Mouse (Mus musculus) liver, postnatal 0 days (tissue): ENCODE results near the gene Snap29. TPM values are rescaled to one million over a fixed set of nuclear protein-coding genes. Genes with fewer than 3 reads are reported as not detected.

Experiments used
- ATAC-seq: fragments of 200-750 bp; cut with Nextera tagmentation; 2 replicates; pipeline ENCODE4 v1.8.0; 2017; ENCODE audit warnings: mild to moderate bottlenecking, moderate library complexity
- DNase-seq: peaks from one replicate; pipeline ENCODE4 v3.0.0-alpha.2; 2016
- H3K27ac ChIP-seq: fragments of 300-500 bp; sonication (generic); 2 replicates; pipeline ENCODE4 v1.5.1; 2014; ENCODE audit warnings: antibody characterized with exemption, moderate library complexity, mild to moderate bottlenecking, low read depth
- H3K27me3 ChIP-seq: fragments of 300-500 bp; sonication (generic); 2 replicates; pipeline ENCODE4 v1.6.1; 2014; ENCODE audit warnings: low read length, control low read depth, mixed read lengths; ENCODE audit not compliant: insufficient read depth
- H3K36me3 ChIP-seq: fragments of 300-500 bp; sonication (generic); replicated peaks from 2 replicates; pipeline ENCODE4 v1.6.1; 2014; ENCODE audit warnings: mild to moderate bottlenecking, control low read depth, low read length, moderate library complexity, mixed read lengths; ENCODE audit not compliant: insufficient read depth
- H3K4me1 ChIP-seq: fragments of 300-500 bp; sonication (generic); 2 replicates; pipeline ENCODE4 v1.6.1; 2014; ENCODE audit warnings: antibody characterized with exemption, mild to moderate bottlenecking, control low read depth; ENCODE audit not compliant: insufficient read depth
- H3K4me2 ChIP-seq: fragments of 300-500 bp; sonication (generic); 2 replicates; pipeline ENCODE4 v1.6.1; 2014; ENCODE audit warnings: low read depth, mild to moderate bottlenecking, low read length, moderate library complexity, mixed read lengths
- H3K4me3 ChIP-seq: fragments of 300-500 bp; sonication (generic); 2 replicates; pipeline ENCODE4 v1.5.1; 2014; ENCODE audit warnings: low read depth, low read length
- H3K9ac ChIP-seq: fragments of 300-500 bp; sonication (generic); replicated peaks from 2 replicates; pipeline ENCODE4 v1.6.1; 2014; ENCODE audit warnings: mild to moderate bottlenecking, moderate library complexity
- H3K9me3 ChIP-seq: fragments of 300-500 bp; sonication (generic); 2 replicates; pipeline ENCODE4 v1.6.1; 2016; ENCODE audit warnings: mild to moderate bottlenecking, control low read depth, low read length, mixed read lengths
- CTCF ChIP-seq: sonication (generic); IDR thresholded peaks from 2 replicates; pipeline ENCODE4 v1.5.1; 2016; ENCODE audit warnings: antibody characterized with exemption, low read depth
- EP300 ChIP-seq: IDR thresholded peaks from 2 replicates; pipeline ENCODE4 v1.6.1; 2016; ENCODE audit warnings: antibody characterized with exemption, low read depth, mild to moderate bottlenecking
- WGBS: fragments of 180-500 bp; shearing (Covaris S2); extraction: QIAGEN DNeasy Blood & Tissue Kit; methylation state at CpG from one replicate; pipeline ENCODE4 v1.1.7; 2014; ENCODE audit not compliant: insufficient replicate concordance; 5-methylcytosine and 5-hydroxymethylcytosine counted together
- polyA plus RNA-seq: library from polyadenylated mRNA; unstranded; fragments of >200 nt; fragmentation: Nextera tagmentation; extraction: Ambion mirVana; gene quantifications from 2 replicates; pipeline ENCODE4 v1.2.1, GENCODE M21; 2015

The Snap29 gene
- polyA plus RNA-seq, 1 experiment from 2014 or later, result 7.2 TPM

- 57% methylated on average over 4 of the region's 4 CpGs for WGBS
- Histone ChIP-seq H3K4me1 (peaks cover 7% of the 10 kb centered on the region; the same call in 1 of the 2 replicates), H3K36me3 (peaks cover 26% of the 10 kb centered on the region), H3K27ac (no peak overlapping the region), H3K9me3 (no peaks in the 10 kb centered on the region), H3K9ac (no peak overlapping the region), H3K27me3 (no peaks in the 10 kb centered on the region), H3K4me2 (no peak overlapping the region), H3K4me3 (no peak overlapping the region)
- ATAC-seq, result no peak
- TF ChIP-seq CTCF, result no peak
- no peak for TF ChIP-seq EP300
- DNase-seq, result no peak
Measured at GRCm38 (mm10) chr16:17478331-17478943, 72.7 kb downstream of the Snap29 start.

Other genes starting within 250 kb of the Snap29 start
- gene Ube2l3, start 203.3 kb upstream of the Snap29 start, polyA plus RNA-seq, result 147 and 149 TPM in 2 replicates
- gene Rimbp3, start 197.4 kb upstream of the Snap29 start, polyA plus RNA-seq, result 0.02 TPM in 1 of 2 replicates, not detected in the other
- 1.4 and 1.6 TPM in 2 replicates for gene Hic2, start 172.4 kb upstream of the Snap29 start, polyA plus RNA-seq
- 1.6 and 2.7 TPM in 2 replicates for gene Tmem191c, start 129.9 kb upstream of the Snap29 start, polyA plus RNA-seq
- 306 and 316 TPM in 2 replicates for gene Serpind1, start 74.6 kb upstream of the Snap29 start, polyA plus RNA-seq
- 7.3 and 8.1 TPM in 2 replicates for gene Pi4ka, start 328 bp downstream of the Snap29 start, polyA plus RNA-seq
- 20.1 and 24.4 TPM in 2 replicates for gene Crkl, start 46.0 kb downstream of the Snap29 start, polyA plus RNA-seq
- 3.3 and 3.4 TPM in 2 replicates for gene Aifm3, start 83.6 kb downstream of the Snap29 start, polyA plus RNA-seq
- gene Lztr1, start 102.7 kb downstream of the Snap29 start, polyA plus RNA-seq, result 16.8 and 18.7 TPM in 2 replicates
- 21.3 and 24.4 TPM in 2 replicates for gene Thap7, start 125.2 kb downstream of the Snap29 start, polyA plus RNA-seq
- gene Lrrc74b, start 155.3 kb downstream of the Snap29 start, polyA plus RNA-seq, result 0.05 and 0.06 TPM in 2 replicates
- 0.14 and 0.18 TPM in 2 replicates for gene P2rx6, start 155.9 kb downstream of the Snap29 start, polyA plus RNA-seq
- 3.3 and 3.7 TPM in 2 replicates for gene Slc7a4, start 177.2 kb downstream of the Snap29 start, polyA plus RNA-seq
- gene Smpd4, start 213.4 kb downstream of the Snap29 start, polyA plus RNA-seq, result 6.4 and 7.3 TPM in 2 replicates
- gene Ccdc74a, start 240.5 kb downstream of the Snap29 start, polyA plus RNA-seq, result 3.3 and 3.5 TPM in 2 replicates